Mouse (Mus musculus) monocyte, adult 2 months (primary cell): ENCODE data around the gene Hook2.
A peak's percentile ranks its signal among the peaks of the same experiment; 100 is the strongest.

ENCODE experiments used
- DNase-seq, 2 experiments: peaks; one replicate each; pipeline ENCODE4 v3.0.0; 2022; ENCODE audit warnings: low spot score in 2 of 2, low read depth in 1 of 2

The Hook2 gene

DNA sequence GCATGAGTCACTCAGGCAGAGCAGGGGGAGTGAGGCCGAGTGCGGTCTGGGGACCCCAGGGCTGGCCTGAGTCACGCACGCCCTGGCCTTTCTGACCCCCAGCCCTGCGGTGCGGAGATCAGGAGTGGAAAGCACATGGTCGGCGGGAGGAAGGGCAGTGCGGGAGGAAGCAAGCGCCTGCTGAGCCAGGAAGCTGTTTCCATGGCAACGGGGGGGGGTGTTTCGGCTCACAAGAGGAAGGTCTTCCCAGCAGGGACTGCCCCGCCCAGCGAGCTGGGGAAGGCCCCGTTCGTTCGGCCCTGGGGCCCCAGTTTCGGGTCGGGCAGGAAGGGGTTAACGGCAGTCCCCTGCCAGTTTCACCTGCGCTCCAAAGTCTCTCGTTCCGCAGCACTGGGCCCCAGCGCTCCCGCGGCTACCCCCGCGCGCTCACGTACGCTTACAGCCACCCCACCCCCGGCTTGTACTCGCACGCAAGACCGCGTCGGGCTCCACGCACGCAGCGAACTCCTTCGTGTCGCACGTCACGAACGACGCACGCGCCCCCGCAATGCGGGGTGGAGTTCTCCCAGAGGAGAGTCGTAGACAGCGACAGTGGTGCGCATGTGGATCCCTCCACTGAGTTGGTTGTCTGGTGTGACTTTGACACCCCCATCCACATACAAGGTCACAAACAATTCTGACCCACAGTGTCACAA is 4.6 kb upstream of the Hook2 start:
- peak; percentile 83 to 94 for DNase-seq

DNA sequence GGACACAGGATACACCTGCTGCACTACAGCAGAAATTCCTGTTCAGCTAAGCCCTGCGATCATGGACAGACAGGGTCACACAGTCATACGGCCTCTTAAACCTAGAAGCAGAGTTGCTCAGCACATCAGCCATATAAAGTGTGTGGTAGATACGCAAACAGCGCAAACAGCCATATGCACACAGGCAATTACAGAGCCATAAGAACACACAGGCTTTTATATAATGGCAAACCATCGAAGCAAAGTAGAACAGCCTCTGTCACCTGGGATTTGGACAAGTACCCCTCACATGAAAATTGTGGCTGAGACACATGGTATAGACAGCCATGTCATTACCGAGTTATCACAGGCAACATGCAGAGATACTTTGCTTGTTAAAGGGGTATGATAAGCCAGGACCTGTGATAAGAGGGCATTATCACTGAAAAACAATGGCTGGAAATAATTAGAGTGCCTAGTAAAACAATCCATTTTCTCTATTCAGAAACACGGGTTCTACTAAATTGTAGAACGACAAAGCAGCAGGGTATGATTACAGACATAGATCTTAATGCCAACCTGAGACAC is 3.9 kb upstream of the Hook2 start:
- DNase-seq = no peak

DNA sequence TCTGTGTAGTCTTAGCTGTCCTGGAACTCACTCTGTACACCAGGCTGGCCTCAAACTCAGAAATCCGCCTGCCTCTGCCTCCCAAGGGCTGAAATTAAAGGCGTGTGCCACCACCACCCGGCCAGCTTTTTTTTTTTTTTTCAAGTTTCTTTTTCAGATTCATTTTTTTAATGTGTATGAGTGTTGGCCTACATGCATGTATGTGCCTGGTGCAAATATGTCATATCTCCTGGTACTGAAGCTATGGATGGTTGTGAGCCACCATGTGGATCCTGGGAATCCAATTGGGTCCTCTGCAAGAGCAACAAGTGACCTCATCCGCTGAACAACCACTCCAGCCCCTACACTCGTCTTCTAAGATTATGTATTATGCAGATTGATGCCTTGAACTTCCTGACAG is 3.0 kb upstream of the Hook2 start:
- no peak for DNase-seq

DNA sequence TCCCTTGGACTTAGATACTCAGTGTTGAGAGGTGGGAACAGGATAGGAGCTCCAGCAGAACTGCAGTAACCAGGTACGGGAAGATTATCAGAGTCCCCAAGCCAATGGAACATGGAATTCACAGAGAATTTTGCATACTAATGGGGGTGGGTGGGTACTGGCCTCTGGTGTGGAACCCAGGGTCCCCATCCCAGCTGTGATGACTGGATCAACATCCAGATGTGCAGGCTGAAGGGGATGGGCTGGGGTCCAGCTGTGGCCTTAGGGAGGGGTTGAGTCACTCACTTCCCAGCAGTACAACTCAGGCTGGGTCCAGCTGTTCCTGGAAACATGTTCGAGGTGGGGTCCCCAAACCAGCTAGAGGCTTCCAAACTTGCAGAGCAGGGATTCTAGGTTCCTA is 2.5 kb upstream of the Hook2 start:
- no peak for DNase-seq

DNA sequence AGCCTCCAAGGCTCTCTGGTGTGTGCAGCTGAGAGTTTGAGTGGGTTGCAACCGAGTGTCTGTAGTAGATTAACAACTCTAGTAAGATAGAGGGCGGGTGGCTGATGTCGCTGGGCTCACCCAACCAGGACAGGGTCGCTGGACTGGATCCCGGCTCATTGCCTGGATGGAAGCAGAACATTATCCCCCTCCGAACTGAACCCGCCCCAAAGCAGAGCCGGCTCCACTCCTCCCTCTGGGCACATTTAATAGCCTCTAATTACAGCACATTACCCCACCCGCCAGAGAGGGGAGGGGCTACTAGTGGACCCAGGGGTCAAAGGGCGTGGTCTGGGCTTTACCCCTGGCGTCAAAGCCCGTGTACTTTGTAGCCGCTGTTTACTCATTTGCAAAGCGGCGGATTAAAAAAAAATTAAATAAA is 1.1 kb upstream of the Hook2 start:
- no peak for DNase-seq

DNA sequence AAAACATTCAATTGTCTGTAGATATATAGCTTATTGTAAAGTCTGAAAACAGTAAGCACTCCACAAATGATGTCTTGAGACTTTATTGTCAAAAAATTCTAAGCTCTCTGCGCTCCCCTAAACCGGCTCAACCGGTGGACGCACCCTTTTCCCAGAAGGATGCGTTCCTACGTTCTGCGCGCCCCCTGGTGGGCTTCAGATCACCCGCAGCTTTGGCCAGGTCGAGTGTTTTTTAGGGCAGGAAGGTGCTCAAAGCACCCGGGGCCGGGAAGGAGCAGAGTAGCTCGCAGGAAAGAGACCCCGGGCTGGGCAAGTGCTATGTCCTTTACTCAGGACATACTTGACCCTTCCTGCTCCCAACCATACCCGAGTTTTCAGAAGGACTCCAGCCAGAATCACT is 593 bp upstream of the Hook2 start:
- peak; percentile 79 to 91 for DNase-seq

DNA sequence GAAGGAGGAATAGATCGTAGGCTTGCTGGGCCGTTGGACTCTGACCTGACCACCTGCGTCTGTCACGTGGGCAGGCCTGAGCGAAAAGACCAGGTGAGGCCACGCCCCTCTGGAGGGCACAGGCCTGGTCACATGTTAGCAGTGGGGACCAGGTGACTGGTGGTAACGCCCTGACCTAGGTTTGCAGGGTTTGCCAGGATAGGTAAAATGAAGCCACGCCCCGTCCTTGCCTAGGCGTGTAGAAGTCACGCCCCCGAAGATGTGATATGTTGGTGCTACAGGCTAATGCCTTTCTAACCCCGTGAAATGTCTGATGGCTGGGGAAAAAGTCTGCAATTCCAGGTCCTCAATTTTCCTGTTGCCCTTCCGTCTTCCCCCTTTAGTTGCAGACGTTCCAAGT is 433 bp downstream of the Hook2 start:
- DNase-seq = no peak

DNA sequence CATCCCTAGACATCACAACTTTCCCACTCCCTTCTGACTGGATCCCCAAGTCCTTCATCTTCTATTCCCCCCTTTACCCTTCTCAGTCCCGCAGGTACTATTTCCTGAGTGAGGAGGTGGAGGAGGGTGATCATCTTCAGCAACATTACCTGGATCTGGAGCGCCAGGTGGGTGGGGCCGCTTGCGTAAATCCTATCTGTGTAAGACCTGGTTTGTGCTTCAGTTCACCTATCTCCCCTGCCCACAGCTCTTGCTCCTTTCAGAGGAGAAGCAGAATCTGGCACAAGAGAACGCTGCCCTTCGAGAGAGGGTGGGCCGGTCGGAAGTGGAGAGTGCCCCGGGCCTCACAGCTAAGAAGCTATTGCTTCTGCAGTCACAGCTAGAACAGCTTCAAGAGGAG is 4.0 kb downstream of the Hook2 start:
- no peak for DNase-seq

DNA sequence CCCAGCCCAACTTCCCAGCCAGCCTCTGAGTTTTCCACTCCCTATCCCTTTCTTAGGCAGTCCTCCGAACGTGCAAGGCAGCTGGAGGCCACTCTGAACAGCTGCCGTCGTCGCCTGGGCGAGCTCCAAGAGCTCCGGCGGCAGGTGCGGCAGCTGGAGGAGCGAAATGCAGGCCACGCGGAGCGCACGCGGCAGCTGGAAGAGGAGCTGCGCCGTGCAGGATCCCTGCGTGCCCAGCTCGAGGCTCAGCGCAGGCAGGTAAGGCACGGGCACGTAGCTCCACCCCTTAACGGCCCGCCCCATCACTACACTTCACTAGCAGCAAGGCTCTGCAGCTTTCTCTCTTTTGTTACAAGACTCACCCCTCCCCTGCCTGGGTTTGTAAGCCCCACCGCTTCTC is 5.3 kb downstream of the Hook2 start:
- DNase-seq = no peak

DNA sequence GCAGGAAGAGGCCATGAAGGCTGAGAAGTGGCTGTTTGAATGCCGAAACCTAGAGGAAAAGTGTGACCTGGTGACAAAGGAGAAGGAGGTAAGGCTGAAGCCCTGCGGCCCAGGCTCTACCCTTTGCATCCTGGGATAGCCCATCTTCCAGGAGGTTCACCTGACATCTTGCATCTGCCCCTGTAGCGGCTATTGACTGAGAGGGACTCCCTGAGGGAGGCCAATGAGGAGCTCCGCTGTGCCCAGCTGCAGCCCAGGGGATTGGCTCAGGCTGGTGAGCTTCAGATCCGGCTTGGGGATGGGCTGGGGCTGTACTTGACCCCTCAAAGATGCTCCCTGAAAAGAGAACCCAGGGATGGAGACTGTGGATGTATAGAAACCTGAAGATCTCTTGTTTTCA is 6.6 kb downstream of the Hook2 start:
- no peak for DNase-seq

DNA sequence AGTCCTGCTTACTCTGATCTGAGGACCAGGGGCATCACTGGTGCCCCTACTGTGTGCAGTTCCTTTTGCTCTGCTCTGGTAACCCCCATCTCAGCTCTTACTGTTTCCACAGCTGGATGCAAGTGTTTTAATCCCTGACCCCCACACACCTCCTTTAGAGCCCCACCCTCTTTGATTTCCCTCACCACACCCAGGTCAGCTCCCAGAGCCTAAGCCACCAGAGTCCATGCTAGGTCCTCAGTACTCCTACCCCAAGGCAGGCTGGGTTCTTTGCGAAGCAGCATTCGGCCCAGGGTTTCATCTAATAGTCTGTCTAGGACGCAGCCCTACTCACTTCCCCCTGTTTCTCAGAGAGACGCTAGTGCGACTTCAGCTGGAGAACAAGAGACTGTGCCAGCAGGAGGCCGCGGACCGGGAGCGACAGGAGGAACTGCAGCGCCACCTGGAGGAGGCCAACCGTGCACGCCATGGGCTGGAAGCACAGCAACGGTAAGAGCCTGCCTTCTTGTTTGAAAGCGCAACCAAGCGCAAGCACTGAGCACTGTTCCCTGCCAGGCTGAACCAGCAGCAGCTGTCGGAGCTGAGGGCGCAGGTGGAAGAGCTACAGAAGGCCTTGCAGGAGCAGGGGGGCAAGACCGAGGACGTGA is 7.4 kb downstream of the Hook2 start:
- peak; percentile 85 to 90 for DNase-seq

DNA sequence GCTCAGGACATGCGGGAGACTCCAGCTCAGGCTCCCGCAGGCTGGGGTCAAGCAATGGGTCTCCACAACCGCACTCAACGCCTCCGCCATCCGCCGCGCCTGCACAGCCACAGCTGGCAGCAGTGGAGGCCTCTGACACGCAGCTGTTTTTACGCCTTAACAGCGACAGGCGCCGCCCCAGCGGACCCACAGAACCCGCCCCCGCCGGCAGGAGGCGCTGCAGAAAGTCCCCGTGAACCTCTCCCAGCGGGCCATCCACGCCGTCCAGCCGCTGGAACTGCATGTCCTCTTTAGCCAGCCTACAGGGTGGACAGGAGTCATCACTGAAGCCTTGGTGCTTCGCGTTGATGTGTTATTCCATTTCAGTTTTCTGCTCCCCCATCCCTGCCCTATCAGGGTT is 17.3 kb downstream of the Hook2 start:
- peak in 1 of 2 experiments; percentile 55 for DNase-seq

DNA sequence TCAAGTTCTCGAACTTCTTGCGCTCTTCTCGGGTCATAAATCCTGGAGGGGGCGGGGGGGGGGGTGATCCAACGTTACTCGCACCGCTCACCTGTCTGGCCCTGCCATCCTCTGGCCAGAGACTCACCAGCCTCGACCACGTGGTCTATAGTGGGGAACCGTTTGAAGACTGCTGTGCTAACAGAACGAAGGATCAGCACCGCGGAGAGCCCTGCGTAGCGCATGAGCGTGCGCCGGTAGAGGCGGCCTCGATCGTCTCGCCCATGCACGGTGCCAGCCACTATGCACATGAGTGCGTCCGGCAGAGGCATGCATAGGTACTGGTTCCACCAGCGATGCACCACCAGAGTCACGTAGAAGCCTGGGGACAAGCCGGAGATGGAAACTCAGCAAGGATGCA is 20.8 kb downstream of the Hook2 start:
- no peak for DNase-seq

DNA sequence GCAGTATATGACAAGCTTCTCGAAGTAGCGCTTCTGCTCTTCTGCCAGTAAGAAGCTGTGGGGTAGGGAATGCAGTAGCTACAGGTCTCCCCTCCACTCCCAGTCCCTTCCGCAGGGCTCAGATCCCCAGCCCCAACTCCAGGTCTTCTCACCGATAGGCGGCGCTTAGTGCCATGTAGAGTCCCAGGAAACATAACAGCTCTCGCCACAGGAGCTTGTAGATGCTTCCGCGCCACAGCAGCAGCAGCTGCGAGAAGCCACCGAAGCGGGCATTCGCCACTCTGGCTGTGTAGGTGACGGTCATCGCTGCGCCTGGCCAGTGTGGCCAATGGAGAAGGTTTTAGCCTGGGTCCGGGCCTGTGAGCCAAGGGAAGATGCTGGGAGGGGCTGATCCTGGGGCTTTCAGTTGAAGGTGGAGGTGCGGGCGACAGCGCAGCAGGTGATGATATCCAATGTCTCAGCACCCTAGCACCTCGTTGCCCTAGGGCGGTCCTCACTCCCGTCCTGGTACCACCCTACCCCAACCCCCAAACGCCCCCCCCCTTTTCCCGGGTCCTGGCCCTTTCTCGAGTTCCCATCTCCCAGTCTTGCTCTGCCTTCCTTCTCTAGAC is 22.9 kb downstream of the Hook2 start:
- DNase-seq = peak; percentile 36 to 68

DNA sequence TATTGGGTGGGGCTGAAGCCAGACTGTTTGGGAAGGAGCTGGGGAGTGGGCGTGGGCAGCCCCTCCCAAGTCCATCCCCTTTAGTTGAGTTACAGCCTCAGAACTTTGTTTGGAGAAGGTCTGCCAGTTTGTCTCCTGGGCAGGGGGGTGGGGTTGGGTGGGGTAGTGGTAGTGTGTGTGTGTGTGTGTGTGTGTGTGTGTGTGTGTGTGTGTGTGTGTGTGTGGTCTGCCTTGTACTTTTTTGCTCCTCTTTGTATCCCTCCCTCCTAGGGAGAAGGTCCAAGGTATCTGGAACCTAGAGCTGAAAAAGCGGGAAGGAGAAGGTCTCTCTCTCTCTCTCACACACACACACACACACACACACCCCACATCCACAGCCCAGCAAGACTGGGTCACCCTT is 24.0 kb downstream of the Hook2 start, which contains the start of gene Best2:
Best2 (minus strand) TSS at position 101 of the 400 bp plus-strand sequence.
- DNase-seq = no peak

DNA sequence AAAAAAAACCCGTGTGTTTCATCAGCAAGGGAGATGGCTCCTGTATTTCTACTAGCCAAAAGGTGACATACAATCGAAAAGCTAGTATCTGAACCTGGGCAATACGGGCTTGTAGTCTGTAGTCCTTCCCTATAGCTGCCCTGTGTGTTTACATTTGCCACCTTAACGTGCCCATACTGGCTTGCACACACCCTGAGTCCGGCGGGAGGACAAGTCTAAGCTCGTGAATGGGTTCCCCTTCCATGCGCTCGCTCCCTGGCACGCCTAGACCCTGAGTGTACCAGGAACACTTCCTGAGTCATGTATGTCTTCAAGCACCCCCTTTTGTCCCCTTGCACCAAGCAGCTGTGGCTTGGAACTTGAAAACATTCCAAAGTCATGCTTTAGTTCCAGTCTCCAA is 26.3 kb downstream of the Hook2 start:
- no peak for DNase-seq

DNA sequence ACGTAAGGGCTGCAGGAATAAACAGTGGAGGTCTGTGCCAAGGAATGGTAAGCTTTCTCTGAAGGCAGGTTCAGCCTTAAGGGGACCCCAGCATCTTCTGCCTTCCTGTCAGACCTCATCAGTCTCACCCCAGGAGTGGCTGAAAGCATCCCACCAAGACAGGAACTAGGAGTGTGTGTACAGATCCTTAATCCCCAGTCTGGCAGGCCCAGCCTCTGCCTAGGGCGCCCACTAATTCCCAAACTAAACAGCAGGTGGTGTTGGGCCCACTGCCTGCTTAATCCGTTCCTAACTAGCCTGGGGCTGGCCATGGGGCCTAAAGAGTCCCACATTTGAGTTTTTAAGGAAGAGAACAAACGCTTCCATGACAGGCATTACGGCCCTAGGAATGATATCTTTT is 26.8 kb downstream of the Hook2 start:
- DNase-seq = no peak

DNA sequence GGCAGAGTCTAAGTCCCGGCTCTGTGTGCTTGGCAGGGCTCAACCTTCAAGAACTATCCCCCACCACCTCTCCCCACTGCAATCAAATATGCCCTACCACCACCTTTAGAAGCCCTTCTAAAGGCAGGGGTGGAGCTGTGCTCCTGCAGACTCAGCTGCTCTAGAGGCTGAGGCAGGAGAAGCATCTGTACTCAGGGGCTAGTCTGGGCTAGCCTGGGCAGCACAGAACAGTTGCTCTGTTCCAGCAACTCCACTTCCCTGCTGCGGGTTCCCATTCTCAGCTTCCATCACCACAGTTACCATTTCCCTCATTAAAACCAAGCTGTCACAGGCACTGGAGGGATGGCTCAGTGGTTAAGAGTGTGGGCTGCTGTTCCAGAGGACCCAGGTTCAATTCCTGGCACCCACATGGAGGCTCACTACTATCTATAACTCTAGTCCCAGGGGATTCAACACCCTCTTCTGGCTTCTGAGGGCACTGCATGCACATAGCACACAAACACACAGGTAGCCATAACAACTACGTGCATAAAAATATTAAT is 31.2 kb downstream of the Hook2 start:
- no peak for DNase-seq

DNA sequence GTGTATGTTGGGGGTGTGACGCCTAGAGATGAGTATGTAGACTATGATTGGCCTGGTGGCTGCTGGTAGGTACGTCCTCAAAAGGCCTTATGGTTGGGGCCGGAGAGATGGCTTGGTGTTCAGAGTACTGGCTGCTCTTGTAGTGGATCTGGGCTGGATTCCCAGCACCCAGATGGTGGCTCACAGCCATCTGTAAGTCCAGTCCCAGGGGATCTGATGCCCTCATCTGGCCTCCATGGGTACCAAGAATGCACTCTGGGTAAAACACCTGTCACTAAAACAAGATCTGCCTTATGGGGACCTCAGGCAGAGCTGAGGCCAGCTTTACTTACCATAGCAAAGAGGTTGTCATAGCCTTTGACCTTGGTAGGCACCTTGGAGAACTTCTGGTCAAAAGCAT is 33.4 kb downstream of the Hook2 start:
- DNase-seq = no peak

DNA sequence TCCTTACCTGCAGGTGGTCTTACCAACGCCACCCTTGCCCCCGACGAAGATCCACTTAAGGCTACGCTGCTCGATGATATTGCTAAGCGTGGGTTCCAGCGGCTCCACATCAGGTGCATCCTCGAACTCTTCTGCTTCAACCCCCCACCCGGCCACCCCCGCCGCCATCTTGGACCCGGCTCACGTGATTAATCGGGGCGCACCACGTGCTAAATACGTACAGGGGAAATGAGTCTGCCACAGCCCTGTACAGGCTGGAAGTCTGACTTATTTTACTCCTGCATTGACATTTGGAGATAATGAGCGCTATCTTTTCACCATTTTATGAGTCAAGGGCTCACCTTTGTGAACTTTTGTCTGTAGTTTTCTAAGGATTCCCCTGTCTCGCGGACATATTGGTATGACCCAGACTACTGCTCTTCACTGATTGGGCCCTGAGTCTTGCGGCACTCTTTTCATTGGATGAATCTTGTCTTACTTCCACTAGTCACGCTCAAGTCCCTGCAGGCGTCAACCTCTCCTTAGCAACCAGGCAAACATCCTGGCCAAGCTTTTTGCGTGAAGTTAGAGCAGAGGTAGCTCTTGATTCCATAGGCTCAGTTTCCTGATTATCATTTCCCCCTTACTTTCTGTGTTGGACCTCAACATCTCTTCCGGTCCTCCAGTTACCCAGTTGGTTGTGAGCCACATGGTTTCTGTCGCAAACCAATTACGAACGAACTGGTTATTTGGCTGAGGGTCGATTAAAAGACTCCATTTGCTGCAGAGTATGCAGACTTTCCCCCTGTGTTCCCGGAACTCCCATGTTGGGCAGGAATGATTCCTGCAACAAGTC is 34.9 kb downstream of the Hook2 start, which contains the start of gene Asna1:
Asna1 (minus strand) TSS at position 184 of the 835 bp plus-strand sequence.
- peak; percentile 73 to 82 for DNase-seq
